Comparison of ENCODE assay signal across 9 mouse cellular contexts in genomic region chr1:73862323-73863073, GRCm38 (mm10).
DNase-seq lines count a peak whose midpoint lies in the region; ATAC-seq lines count a peak whose summit lies in the region.
"Had no signal": no experiment of that assay in that cellular context is flagged by ENCODE, and none has a peak within 500 bp of the region (broad histone marks: within the 10 kb centered on the region; RNA-seq: fewer than 3 reads in every experiment).

No protein-coding gene starts in this region.

- H3K27ac ChIP-seq in hindbrain, embryonic 14.5 days = no peak overlapping the region
- H3K27ac ChIP-seq in midbrain, embryonic 10.5 days (replicated peaks) = peak overlapping the region; percentile 73
- H3K27ac ChIP-seq in stomach, embryonic 15.5 days = peak overlapping the region; percentile 78

- 16% methylated on average over 15 of the region's 15 CpGs for WGBS in hindbrain, embryonic 14.5 days
- 15% methylated on average over 15 of the region's 15 CpGs for WGBS in midbrain, embryonic 10.5 days
- WGBS in stomach, embryonic 15.5 days = 7% methylated on average over 15 of the region's 15 CpGs

- no peaks in the 10 kb centered on the region for H3K36me3 ChIP-seq in hindbrain, embryonic 14.5 days (replicated peaks; ENCODE audit: control insufficient read depth, insufficient read depth)
- no peaks in the 10 kb centered on the region for H3K36me3 ChIP-seq in midbrain, embryonic 10.5 days
- H3K36me3 ChIP-seq in stomach, embryonic 15.5 days = no peaks in the 10 kb centered on the region
- H3K36me3 ChIP-seq: G1E had no signal

- peak; percentile 95 for ATAC-seq in hindbrain, embryonic 14.5 days (ENCODE audit: low FRiP score)
- peak; percentile 99 for ATAC-seq in stomach, embryonic 15.5 days (ENCODE audit: insufficient read depth, low FRiP score, low read depth)

- peaks cover 3% of the 10 kb centered on the region; the same call in 1 of the 2 replicates for H3K4me1 ChIP-seq in hindbrain, embryonic 14.5 days (replicated peaks; ENCODE audit: control insufficient read depth, insufficient read depth, low read length)
- peaks cover 15% of the 10 kb centered on the region for H3K4me1 ChIP-seq in midbrain, embryonic 10.5 days
- peaks cover 10% of the 10 kb centered on the region for H3K4me1 ChIP-seq in stomach, embryonic 15.5 days

- no peaks in the 10 kb centered on the region for H3K27me3 ChIP-seq in hindbrain, embryonic 14.5 days (ENCODE audit: control insufficient read depth, insufficient read depth, low read length)
- no peaks in the 10 kb centered on the region for H3K27me3 ChIP-seq in midbrain, embryonic 10.5 days (ENCODE audit: low read depth, poor library complexity, severe bottlenecking)
- H3K27me3 ChIP-seq in stomach, embryonic 15.5 days (replicated peaks) = no peaks in the 10 kb centered on the region

- DNase-seq in cerebellum, postnatal 10 days = peak; percentile 74 to 79
- DNase-seq in cerebellum, adult 9-10 months = no peak
- peak; percentile 19 to 49 for DNase-seq in adrenal gland, postnatal 4 days (ENCODE audit: low spot score in 2 of 2)
- DNase-seq in frontal cortex, postnatal 10 days (ENCODE audit: low spot score in 2 of 2) = peak; percentile 28 to 41
- peak; percentile 62 for DNase-seq in hindbrain, embryonic 14.5 days (ENCODE audit: low spot score)
- DNase-seq in left cerebral cortex, postnatal 4 days = peak; percentile 70
- DNase-seq in midbrain, embryonic 10.5 days (ENCODE audit: low spot score) = peak; percentile 83

- no peak overlapping the region for H3K4me3 ChIP-seq in hindbrain, embryonic 14.5 days (replicated peaks; ENCODE audit: low read length)
- H3K4me3 ChIP-seq in midbrain, embryonic 10.5 days = no peak overlapping the region; the same call in 1 of the 2 replicates
- H3K4me3 ChIP-seq in stomach, embryonic 15.5 days (replicated peaks) = peak overlapping the region; percentile 20

- no peaks in the 10 kb centered on the region for H3K9me3 ChIP-seq in hindbrain, embryonic 14.5 days (ENCODE audit: control insufficient read depth, low read length)
- no peaks in the 10 kb centered on the region for H3K9me3 ChIP-seq in midbrain, embryonic 10.5 days (replicated peaks)
- no peaks in the 10 kb centered on the region for H3K9me3 ChIP-seq in stomach, embryonic 15.5 days
- H3K9me3 ChIP-seq: G1E had no signal

- no peak overlapping the region for H3K9ac ChIP-seq in hindbrain, embryonic 14.5 days
- no peak overlapping the region for H3K9ac ChIP-seq in stomach, embryonic 15.5 days

- no peak overlapping the region for H3K4me2 ChIP-seq in hindbrain, embryonic 14.5 days (replicated peaks)
- H3K4me2 ChIP-seq in stomach, embryonic 15.5 days = peak overlapping the region; percentile 46

- intact Hi-C loops in left cerebral cortex, postnatal 4 days (cut with DNase I) = no loop called here
